Mouse (Mus musculus): ENCODE results near the gene Snx1.
A peak's percentile ranks its signal among the peaks of the same experiment; 100 is the strongest.

Snx1 gene

GRCm38 (mm10) chr9:66126456-66127192 is at the start of gene Snx1, which contains the start of gene Ciao2a:
TSS of gene Snx1 (minus strand) at chr9:66126587.
TSS of gene Ciao2a (plus strand) at chr9:66126611.
- DNase-seq (ENCODE audit: low read depth, low spot score) = peak; percentile 95

- no peak for DNase-seq (ENCODE audit: low read depth, low spot score)
Observed at GRCm38 (mm10) chr9:66174985-66175384, 48.6 kb upstream of the Snx1 start.

GRCm38 (mm10) chr9:66173316-66173855 is 47.0 kb upstream of the Snx1 start:
- no peak for DNase-seq (ENCODE audit: low read depth, low spot score)

GRCm38 (mm10) chr9:66171275-66171921 is 45.0 kb upstream of the Snx1 start:
- no peak for DNase-seq (ENCODE audit: low read depth, low spot score)

- no peak for DNase-seq (ENCODE audit: low read depth, low spot score)
Observed at GRCm38 (mm10) chr9:66170506-66170905, 44.1 kb upstream of the Snx1 start.

- no peak for DNase-seq (ENCODE audit: low read depth, low spot score)
Observed at GRCm38 (mm10) chr9:66168233-66168632, 41.8 kb upstream of the Snx1 start.

GRCm38 (mm10) chr9:66167222-66167621 is 40.8 kb upstream of the Snx1 start:
- no peak for DNase-seq (ENCODE audit: low read depth, low spot score)

GRCm38 (mm10) chr9:66162995-66163394 is 36.6 kb upstream of the Snx1 start:
- peak; percentile 89 for DNase-seq (ENCODE audit: low read depth, low spot score)

GRCm38 (mm10) chr9:66160155-66160554 is 33.8 kb upstream of the Snx1 start:
- DNase-seq (ENCODE audit: low read depth, low spot score) = no peak

- no peak for DNase-seq (ENCODE audit: low read depth, low spot score)
Observed at GRCm38 (mm10) chr9:66158885-66159430, 32.6 kb upstream of the Snx1 start.

- DNase-seq (ENCODE audit: low read depth, low spot score) = peak; percentile 67
Observed at GRCm38 (mm10) chr9:66157958-66158830, 31.8 kb upstream of the Snx1 start, which contains the start of gene Dapk2. TSS of gene Dapk2 (plus strand) at chr9:66158223.

GRCm38 (mm10) chr9:66155534-66155933 is 29.1 kb upstream of the Snx1 start:
- no peak for DNase-seq (ENCODE audit: low read depth, low spot score)

- no peak for DNase-seq (ENCODE audit: low read depth, low spot score)
Observed at GRCm38 (mm10) chr9:66154013-66154412, 27.6 kb upstream of the Snx1 start.

GRCm38 (mm10) chr9:66153594-66153993 is 27.2 kb upstream of the Snx1 start:
- DNase-seq (ENCODE audit: low read depth, low spot score) = no peak

GRCm38 (mm10) chr9:66152011-66152410 is 25.6 kb upstream of the Snx1 start:
- no peak for DNase-seq (ENCODE audit: low read depth, low spot score)

GRCm38 (mm10) chr9:66146141-66146540 is 19.8 kb upstream of the Snx1 start:
- no peak for DNase-seq (ENCODE audit: low read depth, low spot score)

- DNase-seq (ENCODE audit: low read depth, low spot score) = peak; percentile 63
Observed at GRCm38 (mm10) chr9:66144248-66144647, 17.9 kb upstream of the Snx1 start.

- DNase-seq (ENCODE audit: low read depth, low spot score) = no peak
Observed at GRCm38 (mm10) chr9:66142265-66142664, 15.9 kb upstream of the Snx1 start.

GRCm38 (mm10) chr9:66138193-66138592 is 11.8 kb upstream of the Snx1 start:
- DNase-seq (ENCODE audit: low read depth, low spot score) = no peak

- DNase-seq (ENCODE audit: low read depth, low spot score) = no peak
Observed at GRCm38 (mm10) chr9:66135967-66136366, 9.6 kb upstream of the Snx1 start.

GRCm38 (mm10) chr9:66131466-66131865 is 5.1 kb upstream of the Snx1 start:
- peak; percentile 22 for DNase-seq (ENCODE audit: low read depth, low spot score)

Measured in skeletal muscle tissue, adult 2 months (tissue).